Mouse (Mus musculus): ENCODE results near the gene Selenom.

The Selenom gene

DNA sequence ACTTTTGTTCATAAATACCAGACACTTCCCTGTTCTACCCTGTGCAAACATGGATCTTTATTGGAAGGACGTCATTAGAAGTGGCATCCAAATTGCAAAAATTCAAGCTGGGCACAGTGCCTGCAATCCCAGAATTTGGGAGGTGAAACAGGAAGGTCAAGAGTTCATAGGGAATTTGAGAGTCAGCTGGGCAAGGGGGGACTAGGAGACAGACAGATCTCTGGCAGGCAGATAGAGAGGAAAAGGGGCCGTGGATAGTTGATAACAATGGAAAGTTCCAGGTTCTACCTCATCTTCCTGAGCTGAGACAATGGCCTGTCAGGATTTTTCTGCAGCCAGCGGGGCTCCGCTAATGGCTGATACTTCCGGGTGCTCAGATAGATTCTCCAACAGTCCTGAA lies 35.3 kb downstream of the Selenom start:
- no peak for DNase-seq (ENCODE audit: low read depth)

DNA sequence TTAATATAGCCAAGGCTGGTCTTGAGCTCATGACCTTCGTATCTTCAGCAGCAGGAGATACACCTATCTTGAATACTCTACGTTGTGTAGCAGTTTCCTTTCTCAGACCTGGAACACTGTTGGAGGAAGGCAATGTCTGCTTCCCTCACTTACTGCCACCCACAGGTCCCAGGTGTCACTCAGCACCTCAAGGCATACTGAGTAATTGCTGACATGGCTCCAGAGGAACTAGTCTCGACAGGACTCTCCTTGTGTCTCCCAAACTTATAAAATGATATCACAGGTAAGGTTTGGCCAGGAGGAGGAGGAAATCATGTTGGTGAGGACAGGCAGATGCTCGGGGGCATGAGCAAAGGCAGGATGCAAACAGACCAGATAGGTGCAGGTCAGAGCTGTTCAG lies 40.5 kb downstream of the Selenom start:
- DNase-seq (ENCODE audit: low read depth) = no peak

- no peak for DNase-seq (ENCODE audit: low read depth)
Measured at GRCm38 (mm10) chr11:3557852-3558251, 43.4 kb downstream of the Selenom start.

GRCm38 (mm10) chr11:3560202-3560601 lies 45.7 kb downstream of the Selenom start:
- no peak for DNase-seq (ENCODE audit: low read depth)

DNA sequence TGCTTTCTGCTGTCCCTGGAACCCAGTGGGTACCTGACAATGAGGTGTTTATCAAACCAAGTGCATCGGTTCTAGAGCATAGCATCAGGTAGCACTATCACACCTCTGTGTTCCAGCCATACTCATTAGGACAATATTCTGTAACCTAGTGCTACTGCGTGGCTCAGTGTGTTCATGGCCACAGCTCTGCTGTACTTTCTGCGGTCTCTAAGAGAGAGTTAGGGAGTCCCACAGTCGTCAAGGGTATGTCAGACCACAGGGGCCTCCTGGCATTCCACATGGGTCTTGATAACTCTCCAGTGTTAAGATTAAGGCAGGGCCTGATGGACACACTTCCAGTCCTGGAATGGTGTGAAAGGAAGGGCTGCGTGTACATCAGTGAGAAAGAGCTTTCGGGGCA lies 49.4 kb downstream of the Selenom start:
- DNase-seq (ENCODE audit: low read depth) = no peak

DNA sequence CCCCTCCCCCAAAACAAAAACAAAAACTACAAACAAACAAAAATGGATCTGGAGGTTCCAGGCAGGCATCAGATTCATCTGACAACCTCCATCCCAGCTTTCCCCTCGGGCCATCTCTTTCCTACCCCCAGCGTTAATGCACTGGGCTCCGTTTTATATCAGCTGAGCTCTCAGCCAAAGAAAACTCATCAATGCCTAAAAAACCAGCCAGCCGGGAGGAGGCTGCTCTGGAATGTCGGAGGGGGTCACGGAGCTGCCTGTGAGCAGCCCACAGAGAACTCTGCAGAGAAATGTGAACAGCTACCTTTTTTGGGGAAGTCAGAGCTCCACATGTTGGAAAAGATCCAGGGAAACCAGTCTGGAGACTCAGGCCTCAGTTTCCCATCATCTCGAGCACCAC lies 50.0 kb downstream of the Selenom start:
- DNase-seq (ENCODE audit: low read depth) = no peak

DNA sequence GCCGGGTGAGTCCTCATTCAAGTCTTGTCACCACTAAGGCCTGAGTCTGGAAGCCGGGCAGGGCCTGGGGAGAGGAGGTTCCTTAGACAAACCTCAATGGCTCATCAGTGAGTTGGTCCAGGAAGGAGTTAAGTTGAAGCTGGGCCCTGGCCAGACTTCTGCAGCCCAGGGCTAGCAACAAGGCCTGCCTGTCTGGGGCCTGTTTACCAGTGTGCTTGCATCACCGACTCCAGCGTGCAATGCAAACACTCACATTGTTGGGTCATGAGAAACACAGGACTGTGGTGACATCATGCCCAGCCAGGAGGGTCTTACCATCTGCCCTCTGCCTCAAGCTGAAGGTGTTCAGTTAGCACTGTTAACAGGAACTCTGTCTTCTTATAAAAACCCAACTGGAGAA lies 51.5 kb downstream of the Selenom start:
- no peak for DNase-seq (ENCODE audit: low read depth)

Data from c-Kit-positive CD71-positive TER-119-negative erythroid progenitor cells, embryonic 14.5 days (primary cell).